Mouse (Mus musculus): ENCODE data around the gene Alx3. TPM values are rescaled to one million over a fixed set of nuclear protein-coding genes. Genes with fewer than 3 reads are reported as not detected.

Gene Alx3
- polyA plus RNA-seq, 1 experiment from 2014 or later = 8.7 TPM

DNA sequence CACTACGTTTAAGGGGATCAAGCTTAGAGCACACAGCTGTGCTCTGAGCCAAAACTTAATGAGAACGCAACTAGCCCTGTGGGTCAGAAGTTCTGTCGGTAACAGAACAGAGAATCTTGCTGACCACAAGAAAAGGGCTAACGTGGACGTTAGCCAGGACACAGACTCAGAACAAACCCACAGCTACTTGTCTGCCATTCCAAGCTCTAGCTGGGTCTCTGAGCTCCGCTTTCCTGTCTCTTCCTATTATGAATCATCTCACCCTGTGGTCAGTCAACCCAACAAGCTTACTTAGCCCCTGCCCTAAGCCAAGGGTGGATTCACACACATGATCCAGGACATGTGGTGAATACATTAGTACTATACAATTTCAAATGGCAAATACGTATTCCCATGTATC, 27.1 kb upstream of the Alx3 start:
- no peak for ATAC-seq (ENCODE audit: low FRiP score)
- Histone ChIP-seq H3K9ac (no peak overlapping the region), H3K4me1 (no peaks in the 10 kb centered on the region), H3K4me3 (replicated peaks) (no peak overlapping the region), H3K4me2 (no peak overlapping the region), H3K27me3 (peaks cover 9% of the 10 kb centered on the region), H3K27ac (no peak overlapping the region), H3K9me3 (no peaks in the 10 kb centered on the region), H3K36me3 (replicated peaks) (no peaks in the 10 kb centered on the region)
- 87% methylated on average over 7 of the region's 7 CpGs for WGBS

DNA sequence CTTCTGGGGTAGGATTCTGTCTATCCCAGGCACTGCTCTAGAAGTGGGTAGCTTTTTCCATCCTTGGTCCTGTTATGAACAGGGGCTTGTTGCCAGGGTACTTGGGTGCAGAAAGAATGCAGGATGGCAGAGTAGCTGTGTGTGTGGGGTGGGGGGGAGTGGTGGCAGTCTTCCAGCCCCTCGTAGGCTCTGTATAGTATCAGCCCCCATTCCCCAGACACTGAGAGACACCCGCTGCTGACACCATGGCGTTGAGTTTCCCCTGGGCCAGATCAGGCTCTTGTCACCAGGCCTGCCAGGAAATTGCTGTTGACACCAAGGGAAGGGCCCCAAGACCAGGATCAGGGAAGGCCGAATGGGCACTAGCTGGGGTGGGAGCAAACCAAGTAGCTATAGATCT, 26.1 kb upstream of the Alx3 start:
- WGBS = 86% methylated on average over 4 of the region's 4 CpGs
- Histone ChIP-seq H3K36me3 (replicated peaks) (no peaks in the 10 kb centered on the region), H3K9me3 (no peaks in the 10 kb centered on the region), H3K4me1 (no peaks in the 10 kb centered on the region), H3K9ac (no peak overlapping the region), H3K4me2 (no peak overlapping the region), H3K4me3 (replicated peaks) (no peak overlapping the region), H3K27me3 (peaks cover 9% of the 10 kb centered on the region), H3K27ac (no peak overlapping the region)
- ATAC-seq (ENCODE audit: low FRiP score) = no peak

DNA sequence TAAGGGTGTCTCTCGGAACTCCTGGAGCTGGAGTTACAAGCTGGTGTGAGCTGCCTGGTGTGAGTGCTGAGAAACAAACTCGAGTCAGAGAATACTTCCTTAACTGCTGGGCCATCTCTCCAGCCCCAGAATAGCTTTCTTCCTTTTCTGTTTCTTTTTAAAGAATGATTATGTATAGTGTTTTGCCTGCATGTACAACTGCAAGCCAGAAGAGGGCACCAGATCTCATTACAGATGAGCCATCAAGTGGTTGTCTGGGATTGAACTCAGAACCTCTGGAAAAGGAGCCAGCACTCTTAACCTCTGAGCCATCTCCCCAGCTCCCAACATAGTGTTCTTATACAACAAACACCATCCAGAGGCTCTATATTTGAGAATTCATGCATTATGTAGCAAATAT, 23.6 kb upstream of the Alx3 start:
- no peaks in the 10 kb centered on the region for H3K4me1 ChIP-seq
- no peaks in the 10 kb centered on the region for H3K9me3 ChIP-seq
- H3K4me3 ChIP-seq (replicated peaks) = no peak overlapping the region
- ATAC-seq (ENCODE audit: low FRiP score) = no peak
- no peaks in the 10 kb centered on the region for H3K36me3 ChIP-seq (replicated peaks)
- H3K27me3 ChIP-seq = peaks cover 9% of the 10 kb centered on the region
- H3K27ac ChIP-seq = no peak overlapping the region
- H3K4me2 ChIP-seq = no peak overlapping the region
- H3K9ac ChIP-seq = no peak overlapping the region
- 55% methylated on average over 2 of the region's 2 CpGs for WGBS

DNA sequence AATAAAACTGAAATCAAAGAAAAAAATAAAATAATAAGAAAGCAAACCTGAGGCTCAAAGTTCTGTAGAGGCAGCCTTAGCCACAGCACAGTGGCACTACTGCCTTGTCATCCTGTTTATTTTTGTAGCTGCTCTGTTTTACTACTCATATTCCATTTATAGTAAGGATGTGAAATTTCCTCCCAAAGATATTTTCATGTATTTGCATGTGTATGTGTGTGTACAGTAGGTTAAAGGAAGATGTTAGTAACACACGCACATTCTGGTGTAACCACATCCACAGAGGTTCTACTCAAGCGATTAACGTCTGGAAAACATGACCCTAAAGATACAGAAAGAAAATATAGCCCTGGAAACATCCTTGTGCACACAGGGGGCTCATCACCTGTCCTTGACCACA, 18.0 kb upstream of the Alx3 start:
- Histone ChIP-seq H3K4me1 (peaks cover 3% of the 10 kb centered on the region; the same call in 1 of the 2 replicates), H3K4me3 (replicated peaks) (no peak overlapping the region), H3K27me3 (peaks cover 46% of the 10 kb centered on the region), H3K36me3 (replicated peaks) (no peaks in the 10 kb centered on the region), H3K4me2 (no peak overlapping the region), H3K9ac (no peak overlapping the region), H3K9me3 (no peaks in the 10 kb centered on the region), H3K27ac (no peak overlapping the region)
- WGBS = 86% methylated on average over 3 of the region's 3 CpGs
- no peak for ATAC-seq (ENCODE audit: low FRiP score)

DNA sequence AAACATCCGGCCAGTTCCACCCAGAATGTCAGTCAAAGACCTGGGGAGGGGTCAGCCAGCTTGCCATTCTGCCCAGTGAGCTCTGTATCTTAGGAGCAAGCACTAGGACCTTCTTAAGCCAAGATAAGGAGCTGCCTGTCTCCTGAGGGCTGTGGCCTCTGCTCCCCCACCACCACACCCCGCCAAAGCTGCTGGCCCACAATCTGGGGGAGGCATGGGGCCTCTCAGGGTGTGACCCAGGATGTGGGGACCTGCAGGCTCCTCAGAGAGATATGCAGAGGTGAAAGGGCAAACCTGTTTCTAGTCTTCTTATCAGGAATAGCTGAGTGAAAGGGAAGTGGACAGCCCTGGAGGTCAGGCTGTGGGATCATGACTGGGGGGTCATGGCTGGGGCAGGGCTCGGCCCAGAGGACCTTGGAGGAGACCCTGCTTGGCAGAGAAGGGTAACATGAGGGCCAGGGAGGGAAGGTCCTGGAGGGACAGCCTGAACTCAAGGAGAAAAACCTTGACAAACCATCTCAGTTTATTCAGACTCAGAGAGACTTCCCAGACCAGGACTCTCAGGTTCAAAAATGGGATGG, 16.9 kb upstream of the Alx3 start:
- Histone ChIP-seq H3K4me3 (replicated peaks) (no peak overlapping the region), H3K4me2 (no peak overlapping the region), H3K4me1 (peaks cover 7% of the 10 kb centered on the region), H3K9ac (no peak overlapping the region), H3K27me3 (peaks cover 56% of the 10 kb centered on the region), H3K9me3 (no peaks in the 10 kb centered on the region), H3K36me3 (replicated peaks) (no peaks in the 10 kb centered on the region), H3K27ac (no peak overlapping the region)
- 40% methylated on average over 3 of the region's 3 CpGs for WGBS
- no peak for ATAC-seq (ENCODE audit: low FRiP score)

DNA sequence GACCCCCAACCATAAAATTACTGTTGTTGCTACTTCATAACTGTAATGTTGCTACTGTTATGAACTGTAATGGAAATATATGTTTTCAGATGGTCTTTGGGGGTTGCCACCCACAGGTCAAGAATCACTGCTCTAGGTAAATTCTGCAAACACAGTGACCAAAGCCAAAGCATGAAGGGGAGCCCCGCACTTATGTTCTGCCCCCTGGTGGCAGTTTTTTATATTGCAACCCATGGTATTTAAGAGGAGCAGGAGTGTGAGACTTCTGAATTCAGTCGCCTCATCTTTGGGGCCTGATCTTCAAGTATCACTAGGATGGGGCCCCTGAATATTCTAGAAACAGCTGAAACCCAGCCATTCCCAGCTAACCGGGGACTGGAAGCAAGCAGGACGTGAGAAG, 15.4 kb upstream of the Alx3 start:
- no peaks in the 10 kb centered on the region for H3K9me3 ChIP-seq
- 4% methylated on average over 4 of the region's 4 CpGs for WGBS

DNA sequence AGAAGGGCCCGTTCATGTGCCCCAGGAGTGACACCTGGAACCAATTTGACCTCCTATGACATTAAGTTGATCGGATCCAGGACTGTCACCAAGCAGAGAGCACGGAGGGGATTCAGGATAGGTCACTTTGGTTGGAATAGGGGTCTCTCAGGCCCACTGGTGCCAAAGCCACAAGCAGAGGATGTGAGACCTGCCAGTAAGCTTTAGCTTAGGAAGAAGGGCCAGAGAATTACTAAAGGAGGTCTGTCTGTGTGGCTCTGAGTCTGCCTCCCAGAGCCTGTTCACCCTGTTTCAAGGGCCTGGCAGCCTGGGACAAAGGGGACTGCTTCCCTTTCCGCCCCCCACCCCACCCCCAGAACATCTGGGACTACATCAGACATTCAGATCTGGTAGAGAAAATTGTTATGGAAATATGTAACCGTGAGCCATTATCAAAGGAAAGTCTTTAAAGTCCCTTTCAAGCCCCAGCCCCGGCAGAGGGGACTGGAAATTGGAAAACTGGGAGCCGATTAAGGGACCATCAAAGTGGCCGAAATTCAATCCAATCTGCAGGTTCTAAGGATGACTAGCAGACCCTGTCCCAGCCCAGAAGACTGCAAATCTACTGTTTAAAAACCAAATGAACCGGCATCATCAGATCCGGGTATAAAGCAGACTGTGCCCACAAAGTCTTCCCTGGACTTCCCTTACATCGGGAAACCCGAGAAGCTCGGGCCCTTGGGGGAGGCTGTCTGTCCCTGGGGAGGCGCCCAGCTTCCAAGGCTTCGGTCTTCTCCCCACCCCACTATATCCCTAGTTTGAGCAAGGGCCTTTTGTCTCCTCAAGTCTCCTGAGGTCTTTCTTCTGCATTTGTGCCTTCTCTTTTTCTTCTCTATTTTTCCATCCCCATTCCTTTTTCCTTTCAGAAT, 13.5 kb upstream of the Alx3 start:
- Histone ChIP-seq H3K27ac (no peak overlapping the region), H3K9me3 (no peaks in the 10 kb centered on the region), H3K4me2 (no peak overlapping the region), H3K36me3 (replicated peaks) (no peaks in the 10 kb centered on the region), H3K4me1 (peaks cover 9% of the 10 kb centered on the region), H3K9ac (no peak overlapping the region), H3K4me3 (replicated peaks) (no peak overlapping the region), H3K27me3 (peaks cover 89% of the 10 kb centered on the region)
- no peak for ATAC-seq (ENCODE audit: low FRiP score)
- WGBS = 4% methylated on average over 15 of the region's 15 CpGs

More for the DNA sequence above, 15.4 kb upstream of the Alx3 start:
- Histone ChIP-seq H3K4me2 (no peak overlapping the region), H3K4me3 (replicated peaks) (no peak overlapping the region), H3K4me1 (peaks cover 9% of the 10 kb centered on the region), H3K27me3 (peaks cover 71% of the 10 kb centered on the region), H3K27ac (no peak overlapping the region), H3K9ac (no peak overlapping the region), H3K36me3 (replicated peaks) (no peaks in the 10 kb centered on the region)
- ATAC-seq (ENCODE audit: low FRiP score) = no peak

DNA sequence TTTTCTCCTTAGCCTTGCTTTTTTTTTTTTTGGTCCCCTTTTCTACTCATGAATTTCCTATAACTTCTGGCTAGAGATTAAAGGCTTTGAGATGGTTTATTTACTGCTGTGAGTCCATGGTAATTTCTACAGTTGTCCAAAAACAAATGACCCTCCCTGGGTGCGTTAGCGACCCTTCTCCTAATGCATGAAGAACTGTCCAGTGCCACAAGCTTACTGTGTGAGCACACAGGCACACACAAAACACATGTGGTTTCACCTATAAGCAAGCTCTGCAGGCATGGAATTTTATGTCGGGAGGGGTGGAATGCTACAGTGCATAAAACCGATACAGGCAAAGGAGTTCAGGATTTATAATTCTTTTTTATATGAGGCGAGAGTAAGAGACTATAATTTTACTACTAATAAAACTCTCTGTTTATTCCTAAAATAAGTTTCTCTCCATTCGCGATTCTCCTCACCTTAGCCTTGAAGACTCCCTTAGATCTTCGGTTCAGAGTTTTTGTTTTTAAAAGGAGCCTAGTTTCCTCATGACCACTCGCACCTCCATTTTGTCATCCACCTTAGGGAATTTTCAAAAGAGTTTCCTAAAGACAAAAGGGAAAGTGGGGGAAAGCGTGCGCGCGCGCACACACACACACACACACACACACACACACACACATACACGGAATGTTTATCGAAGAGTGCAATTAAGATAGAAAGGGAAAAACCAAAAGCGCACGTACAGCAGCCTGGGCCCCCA, 12.5 kb upstream of the Alx3 start:
- Histone ChIP-seq H3K27ac (no peak overlapping the region), H3K4me1 (peaks cover 9% of the 10 kb centered on the region), H3K4me3 (replicated peaks) (peak overlapping the region; percentile 36), H3K27me3 (peaks cover 97% of the 10 kb centered on the region), H3K9ac (peak overlapping the region; percentile 38; the same call in 1 of the 2 replicates), H3K36me3 (replicated peaks) (no peaks in the 10 kb centered on the region), H3K4me2 (peak overlapping the region; percentile 52), H3K9me3 (no peaks in the 10 kb centered on the region)
- ATAC-seq (ENCODE audit: low FRiP score) = no peak
- WGBS = 2% methylated on average over 18 of the region's 18 CpGs

DNA sequence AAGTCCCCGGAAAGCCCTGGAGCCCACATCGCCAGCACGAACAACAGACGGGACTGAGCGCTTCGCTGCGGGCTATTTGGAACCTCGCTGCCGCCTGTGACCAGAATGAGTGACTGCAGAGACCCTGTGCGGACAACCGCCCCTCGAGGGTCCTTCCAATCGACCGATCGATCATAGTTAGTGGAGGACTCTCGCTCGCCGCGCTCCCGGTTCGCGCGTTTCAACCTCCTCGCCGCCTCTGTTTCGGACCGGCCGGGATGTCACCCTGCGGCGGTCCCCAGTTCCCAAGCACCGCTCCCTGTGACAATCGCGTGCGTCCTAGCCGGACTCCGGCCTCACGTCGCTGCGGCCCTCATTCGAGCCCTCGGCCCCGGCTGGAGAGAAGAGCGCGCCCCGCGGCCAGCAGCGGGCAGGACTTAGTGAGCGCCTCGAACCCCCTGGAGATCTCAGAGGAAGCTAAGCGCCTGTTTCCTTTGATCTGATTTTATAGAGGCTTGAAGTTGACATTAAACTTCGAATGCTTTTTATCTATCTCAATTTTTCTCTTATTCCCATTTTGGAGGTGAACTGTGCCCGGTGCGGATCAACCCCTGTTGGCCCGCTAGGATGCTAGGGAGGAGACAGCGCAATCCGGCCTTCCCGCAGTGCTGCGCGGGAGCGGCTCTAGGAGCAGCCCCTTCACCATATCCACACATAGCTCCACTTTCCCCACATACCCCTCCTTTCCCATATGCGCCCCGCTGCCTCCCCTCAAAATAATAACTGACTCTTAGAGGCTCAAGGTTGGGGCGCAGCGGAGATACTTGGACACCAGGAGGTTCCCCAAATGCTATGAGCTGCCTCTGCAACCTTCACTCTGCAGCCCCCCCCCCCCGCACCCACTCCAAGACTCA, 11.7 kb upstream of the Alx3 start:
- 1% methylated on average over 65 of the region's 65 CpGs for WGBS
- peaks cover 9% of the 10 kb centered on the region for H3K4me1 ChIP-seq
- ATAC-seq (ENCODE audit: low FRiP score) = no peak

DNA sequence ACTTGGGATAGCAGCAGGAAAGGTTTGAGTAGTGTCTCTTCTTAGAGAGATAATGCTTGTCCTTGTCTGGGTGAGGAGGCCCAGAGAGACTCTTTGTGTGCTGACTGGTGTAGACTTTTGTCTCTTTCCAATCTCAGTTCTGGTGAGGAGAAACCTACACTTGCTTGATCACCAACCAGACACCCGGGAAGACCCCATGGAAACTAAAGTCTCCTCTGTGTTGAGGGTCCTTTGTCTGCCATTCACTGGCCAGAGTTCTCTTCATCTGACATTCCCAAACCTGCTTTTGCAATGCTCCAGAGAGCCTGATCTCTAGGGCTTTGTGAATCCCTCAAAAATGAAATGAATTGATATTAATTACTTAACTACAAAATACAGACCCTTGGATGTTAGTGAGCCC, 10.9 kb upstream of the Alx3 start:
- no peak for ATAC-seq (ENCODE audit: low FRiP score)
- Histone ChIP-seq H3K9me3 (no peaks in the 10 kb centered on the region), H3K27me3 (peaks cover 98% of the 10 kb centered on the region), H3K4me2 (no peak overlapping the region), H3K4me3 (replicated peaks) (no peak overlapping the region), H3K9ac (no peak overlapping the region), H3K36me3 (replicated peaks) (no peaks in the 10 kb centered on the region), H3K27ac (no peak overlapping the region), H3K4me1 (peaks cover 9% of the 10 kb centered on the region)
- WGBS = 4% methylated on average over 1 of the region's 1 CpGs

More for the DNA sequence above, 11.7 kb upstream of the Alx3 start:
- peaks cover 98% of the 10 kb centered on the region for H3K27me3 ChIP-seq
- no peak overlapping the region for H3K27ac ChIP-seq
- no peaks in the 10 kb centered on the region for H3K9me3 ChIP-seq
- H3K9ac ChIP-seq = peak overlapping the region; percentile 38; the same call in 1 of the 2 replicates
- no peaks in the 10 kb centered on the region for H3K36me3 ChIP-seq (replicated peaks)
- peak overlapping the region; percentile 52 for H3K4me2 ChIP-seq
- peak overlapping the region; percentile 36 for H3K4me3 ChIP-seq (replicated peaks)

DNA sequence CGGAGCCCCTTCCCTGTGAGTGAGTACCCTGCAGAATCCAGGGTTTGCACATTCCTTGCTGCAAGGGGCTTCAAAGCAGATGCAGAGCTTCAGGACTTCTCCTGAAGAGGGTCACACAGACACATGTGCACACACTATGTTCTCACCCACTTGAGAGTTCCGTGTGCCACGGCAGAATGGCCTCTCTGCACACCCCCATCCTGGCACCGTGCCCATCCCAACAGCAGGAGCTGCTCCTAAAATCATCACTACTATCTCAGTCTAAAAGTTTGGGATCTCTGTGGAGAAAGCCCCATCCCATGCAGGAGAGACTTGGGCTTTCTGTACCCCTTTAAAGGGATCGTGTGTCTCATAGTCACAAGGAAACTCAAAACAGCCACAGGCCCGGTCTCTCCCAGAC, 8.3 kb upstream of the Alx3 start:
- Histone ChIP-seq H3K4me1 (peaks cover 9% of the 10 kb centered on the region), H3K27me3 (peaks cover 94% of the 10 kb centered on the region), H3K27ac (no peak overlapping the region), H3K9me3 (no peaks in the 10 kb centered on the region), H3K36me3 (replicated peaks) (no peaks in the 10 kb centered on the region), H3K4me3 (replicated peaks) (no peak overlapping the region), H3K9ac (no peak overlapping the region), H3K4me2 (no peak overlapping the region)
- 74% methylated on average over 6 of the region's 6 CpGs for WGBS
- no peak for ATAC-seq (ENCODE audit: low FRiP score)
